Mouse (Mus musculus) gastrocnemius, postnatal 36 days (tissue): Measurements from ENCODE around the gene Epop. TPM values are rescaled to one million over a fixed set of nuclear protein-coding genes. Genes with fewer than 3 reads are reported as not detected.

Experiments
- DNase-seq, 2 experiments: peaks; one replicate each; pipeline ENCODE4 v3.0.0; 2022
- intact Hi-C: fragments of 180-260 bp; cut with DNase I; formaldehyde crosslinking; loops from one replicate; pipeline ENCODE4 v1.15.1; 2025
- total RNA-seq, 2 experiments: library from RNA; stranded (reverse); gene quantifications; 2 replicates each; pipeline ENCODE4 v1.2.3; 2021

Gene Epop
- total RNA-seq, 2 experiments from 2014 or later, result 0.91 to 1.2 TPM

DNA sequence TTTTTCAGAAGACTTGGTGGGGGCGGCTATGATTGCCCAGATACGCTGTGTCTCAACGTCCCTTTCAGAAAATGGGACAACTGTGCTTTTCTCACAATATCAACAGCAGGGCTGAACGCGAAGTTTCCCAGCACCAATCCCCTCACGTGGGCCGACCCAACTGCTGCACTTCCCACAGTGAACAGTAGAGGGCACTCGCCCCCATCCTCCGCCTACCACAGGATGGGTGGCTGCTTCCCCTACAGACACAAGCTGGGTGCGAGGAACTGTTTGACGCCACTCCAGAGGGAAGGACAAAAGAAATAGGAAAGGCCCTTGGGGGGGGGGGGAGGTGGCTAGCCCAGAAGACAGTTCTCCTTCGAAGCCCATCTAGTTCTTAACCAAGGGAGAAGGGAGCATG, 2.4 kb upstream of the Epop start:
- DNase-seq, result peak; percentile 56 to 79
- intact Hi-C loops, result no loop called here

DNA sequence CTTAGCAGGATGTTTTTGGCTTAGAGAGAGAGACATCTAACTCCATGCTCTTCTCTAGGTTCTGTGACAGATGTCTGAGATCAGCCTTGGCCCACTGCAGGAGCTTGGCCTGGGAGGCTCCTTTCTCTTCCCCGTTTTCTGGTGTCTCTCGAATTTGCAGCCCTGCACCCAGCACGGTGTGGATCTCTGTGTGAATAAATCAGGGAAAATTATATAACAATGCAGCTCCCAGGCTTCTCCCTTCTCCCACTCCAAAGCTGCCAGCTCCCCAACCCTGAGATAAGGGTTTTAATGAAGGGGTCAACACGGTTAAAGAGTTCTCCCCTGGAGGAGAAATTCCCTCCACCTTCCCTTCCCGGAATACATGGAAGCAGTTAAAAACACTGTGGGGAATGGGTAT, 2.0 kb upstream of the Epop start:
- intact Hi-C loops, result no loop called here
- no peak for DNase-seq

DNA sequence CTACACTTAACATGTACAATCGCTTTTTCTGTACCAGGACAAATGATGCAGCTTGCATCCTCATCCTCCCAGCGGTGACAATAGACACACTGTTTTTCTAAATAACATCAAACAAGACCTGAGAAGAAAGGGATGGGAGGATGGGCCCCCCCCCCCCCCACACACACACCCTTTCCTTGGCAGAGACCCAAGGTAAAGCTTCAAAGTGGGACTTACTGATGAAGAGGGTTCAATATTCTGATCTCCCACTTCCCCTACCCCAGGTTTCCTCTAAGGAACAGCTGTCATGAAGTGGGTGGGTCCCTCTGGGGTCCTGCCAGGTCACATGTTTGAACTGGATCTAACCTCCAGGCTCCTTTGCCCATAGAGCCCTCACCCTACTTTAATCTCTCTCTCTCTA, 1.5 kb upstream of the Epop start:
- intact Hi-C loops, result no loop called here
- no peak for DNase-seq

DNA sequence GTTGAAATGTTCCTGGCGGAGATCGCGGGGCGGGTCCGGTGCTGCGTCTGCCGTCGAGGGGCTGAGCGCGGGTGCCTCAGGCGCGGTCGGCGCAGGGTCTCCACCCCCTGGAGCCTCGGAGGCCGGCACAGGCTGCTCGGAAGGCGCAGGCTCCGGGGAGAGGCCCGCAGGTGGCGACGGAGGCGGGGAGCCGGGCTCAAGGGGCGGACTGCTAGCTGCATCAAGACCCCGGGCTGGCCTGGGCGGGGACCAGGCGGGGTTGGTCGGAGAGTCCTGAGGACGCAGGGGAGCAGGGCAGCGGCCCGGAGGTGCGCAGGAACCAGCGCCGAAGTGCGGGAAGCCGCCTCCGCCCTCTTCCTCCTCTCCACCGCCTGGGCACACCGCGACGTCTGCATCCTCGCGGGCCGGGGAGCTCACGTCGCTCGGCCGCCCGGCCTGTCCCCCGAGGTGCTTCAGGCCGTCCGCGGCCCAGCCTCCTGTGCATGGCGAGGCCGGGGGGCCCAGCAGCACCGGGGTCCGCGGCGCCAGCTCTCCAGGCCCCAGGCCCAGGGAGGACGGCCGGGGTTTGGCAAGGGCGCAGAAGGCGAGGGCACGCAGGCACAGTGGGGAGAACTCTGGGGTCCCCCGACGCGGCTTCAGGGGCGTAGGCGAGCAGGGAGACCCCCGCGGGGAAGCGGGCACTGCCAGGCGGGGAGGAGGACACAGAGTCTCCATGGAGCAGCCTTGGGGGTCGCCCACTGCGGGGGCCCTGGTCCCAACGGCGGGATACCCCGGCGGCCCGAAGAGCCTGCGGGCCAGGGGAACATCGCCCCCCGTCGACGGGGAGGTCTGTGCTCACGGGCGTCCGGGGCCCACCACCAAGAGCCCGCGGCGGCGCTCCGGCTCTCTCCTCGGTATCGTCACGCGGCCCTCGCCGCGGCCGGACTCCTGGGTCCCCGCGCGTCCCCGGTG, 659 bp downstream of the Epop start:
- intact Hi-C loops, result no loop called here
- DNase-seq, result peak in 1 of 2 experiments; percentile 17

DNA sequence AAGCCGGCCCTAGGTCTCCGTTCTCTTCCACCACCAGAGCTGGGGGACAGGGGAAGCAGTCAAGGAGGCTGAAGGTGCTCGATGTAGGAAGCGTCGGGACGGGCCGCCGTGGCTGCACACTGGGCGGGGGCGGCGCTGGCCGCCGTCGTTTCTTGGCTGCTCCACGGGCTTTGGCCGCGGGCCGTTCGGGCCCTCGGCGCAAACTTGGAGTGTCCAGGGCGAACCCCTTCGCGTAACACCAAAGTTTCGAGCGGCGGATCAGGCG, 1.3 kb downstream of the Epop start:
- intact Hi-C loops, result no loop called here
- DNase-seq, result no peak

DNA sequence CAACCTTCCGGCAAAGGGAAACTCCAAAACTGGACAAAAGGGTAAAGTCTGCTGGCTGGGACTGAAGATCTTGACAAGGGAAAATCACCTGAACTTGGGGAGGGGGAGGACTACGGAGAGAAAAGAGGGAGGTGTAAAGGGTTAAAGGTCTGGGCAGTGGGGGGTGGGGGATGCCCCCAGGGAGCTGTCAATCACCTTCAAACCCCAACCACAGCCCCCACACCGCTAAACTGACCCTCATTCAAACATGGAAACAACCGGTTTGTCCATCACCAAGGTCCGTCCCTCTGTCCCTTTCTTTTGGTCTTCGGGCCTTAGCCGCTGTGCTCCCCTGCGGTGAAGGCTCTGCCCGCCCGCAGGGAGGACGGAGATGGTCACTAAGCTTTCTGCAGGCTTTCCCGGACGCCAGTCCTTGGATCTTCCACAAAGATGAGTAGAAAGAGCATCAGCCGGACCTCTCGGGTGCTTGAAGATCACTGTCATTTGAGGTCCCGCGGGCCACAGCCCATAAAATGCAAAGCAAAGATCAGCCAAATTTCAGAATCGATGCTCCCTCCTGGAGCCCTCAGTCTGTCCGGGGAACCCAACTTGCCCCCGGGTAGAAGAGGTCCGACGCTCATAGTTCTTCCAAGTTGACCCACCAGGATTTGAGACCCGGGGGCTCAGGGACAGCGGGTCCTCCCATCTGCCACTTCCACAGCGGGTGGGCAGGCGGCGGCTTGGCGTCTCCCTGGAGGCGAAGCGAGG, 1.8 kb downstream of the Epop start:
- intact Hi-C loops, result no loop called here
- DNase-seq, result no peak

DNA sequence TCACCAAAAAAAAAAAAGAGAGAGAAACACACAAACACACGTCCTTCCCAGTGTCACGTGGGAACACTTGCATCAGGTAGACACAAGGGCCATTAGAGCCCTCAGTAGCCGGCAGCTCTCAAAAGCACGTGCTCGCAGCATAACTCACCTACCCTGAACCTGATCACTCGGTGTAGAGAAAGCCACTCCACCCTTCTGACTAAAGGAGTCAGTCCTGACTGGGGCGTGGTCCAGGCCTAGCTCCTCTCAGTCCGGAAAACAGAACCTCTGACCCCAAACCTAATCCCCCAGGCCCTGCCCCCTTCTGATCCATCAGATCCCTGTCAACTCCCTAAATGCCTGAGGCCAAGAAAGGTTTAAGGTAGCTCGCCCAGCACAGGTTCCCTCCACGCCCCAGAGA, 2.7 kb downstream of the Epop start:
- no peak for DNase-seq
- intact Hi-C loops, result no loop called here

DNA sequence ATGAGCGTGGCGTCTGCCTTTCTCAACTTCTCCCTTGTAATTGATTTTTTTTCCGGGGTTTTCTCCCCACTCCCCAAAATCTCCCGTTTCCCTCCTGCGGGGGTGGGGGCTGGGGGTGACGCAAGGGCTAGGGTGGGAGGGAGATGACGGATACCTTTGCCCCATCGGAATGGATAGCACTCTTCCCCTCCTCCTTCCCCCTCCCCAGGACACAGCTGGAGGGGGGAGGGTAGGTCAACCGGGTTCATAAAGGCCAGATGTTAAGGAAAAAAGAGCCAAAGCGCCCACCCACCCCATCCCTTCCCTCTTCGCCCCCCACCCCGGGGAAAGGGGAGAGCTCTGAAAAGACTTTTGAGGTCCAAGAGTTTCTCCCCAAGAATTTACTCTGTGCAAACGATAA, 3.1 kb downstream of the Epop start:
- intact Hi-C loops, result no loop called here
- no peak for DNase-seq

DNA sequence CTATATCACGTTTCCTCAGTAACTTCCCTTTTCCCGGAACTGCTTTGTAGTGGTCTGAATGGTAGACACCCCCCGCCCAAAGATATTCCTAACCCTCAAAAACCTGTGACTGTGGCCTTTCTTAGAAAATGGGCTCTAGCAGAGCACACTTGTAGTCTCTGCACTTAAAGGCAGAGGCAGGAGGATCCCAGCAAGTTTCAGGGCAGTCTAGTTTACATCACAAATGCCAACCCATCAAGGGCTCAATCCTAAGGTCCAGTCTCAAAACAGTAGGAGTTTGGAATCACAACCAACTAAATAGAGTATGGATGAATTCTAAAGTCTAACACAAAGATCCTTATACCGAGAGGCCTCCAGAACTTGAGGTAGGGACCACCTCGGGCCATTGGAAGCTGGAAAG, 4.0 kb downstream of the Epop start:
- intact Hi-C loops, result no loop called here
- no peak for DNase-seq

DNA sequence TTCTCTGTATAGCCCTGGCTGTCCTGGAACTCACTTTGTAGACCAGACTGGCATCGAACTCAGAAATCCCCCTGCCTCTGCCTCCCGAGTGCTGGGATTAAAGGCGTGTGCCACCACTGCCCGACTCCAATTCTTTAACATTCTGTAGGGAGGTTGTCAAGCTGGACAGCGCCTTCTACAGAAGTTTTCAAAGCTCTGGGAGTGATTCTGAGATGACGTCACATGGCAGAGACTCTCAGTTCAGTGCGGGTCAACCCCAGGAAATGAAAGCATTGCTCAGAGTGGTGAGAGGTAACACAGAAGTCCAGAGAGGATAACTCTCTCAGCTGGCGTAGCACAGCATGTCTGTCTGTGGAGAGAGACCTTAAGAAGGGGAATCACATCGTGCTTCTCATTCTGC, 6.3 kb downstream of the Epop start:
- intact Hi-C loops, result loop anchor here (1.0 to 5.0 kb wide), 2 partner anchors 46 to 135 kb away; partner anchors contain the start of gene Srcin1

DNA sequence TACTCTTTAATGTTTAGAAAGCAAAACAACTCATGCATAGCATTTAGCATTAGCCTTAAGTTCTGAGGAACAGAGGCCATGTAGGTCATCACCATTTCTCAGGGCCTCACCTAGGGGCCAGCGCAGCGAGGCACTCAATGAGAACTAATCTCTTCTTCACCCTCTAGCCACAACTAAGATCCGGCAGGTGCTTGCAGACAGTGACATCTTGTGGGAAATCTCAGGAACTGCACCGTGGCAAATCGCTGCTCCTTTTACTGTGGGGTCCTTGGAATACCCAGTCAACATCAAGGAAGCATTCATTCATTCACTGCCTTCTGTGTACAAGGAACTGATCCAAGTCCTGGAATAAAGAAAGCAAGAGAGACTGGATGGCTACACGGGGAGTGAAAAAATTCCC, 7.1 kb downstream of the Epop start:
- intact Hi-C loops, result loop anchor here (1.0 to 5.0 kb wide), 2 partner anchors 45 to 90 kb away; partner anchors contain the start of gene Srcin1
- peak; percentile 29 to 43 for DNase-seq

More for the DNA sequence above, 6.3 kb downstream of the Epop start:
- DNase-seq, result no peak

DNA sequence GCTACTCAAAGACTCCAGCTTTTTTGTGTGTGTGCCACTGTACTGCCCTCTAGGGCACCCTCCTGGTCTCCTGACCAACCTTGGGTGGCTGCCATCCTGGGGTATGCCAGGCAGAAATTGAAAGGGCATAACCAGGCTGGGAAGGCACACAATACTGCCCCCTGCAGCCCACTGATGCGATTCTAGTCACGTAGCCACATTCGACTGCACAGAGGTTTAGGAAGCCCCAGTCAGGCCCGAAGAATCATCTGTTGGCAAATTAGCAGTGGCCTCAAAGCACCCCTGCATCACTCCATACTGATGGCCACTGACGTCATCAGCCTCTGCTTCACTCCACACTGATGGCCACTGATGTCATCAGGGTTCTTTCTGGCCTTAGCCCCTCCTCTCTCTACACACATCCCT, 10.1 kb downstream of the Epop start:
- intact Hi-C loops, result no loop called here
- DNase-seq, result peak in 1 of 2 experiments; percentile 33

DNA sequence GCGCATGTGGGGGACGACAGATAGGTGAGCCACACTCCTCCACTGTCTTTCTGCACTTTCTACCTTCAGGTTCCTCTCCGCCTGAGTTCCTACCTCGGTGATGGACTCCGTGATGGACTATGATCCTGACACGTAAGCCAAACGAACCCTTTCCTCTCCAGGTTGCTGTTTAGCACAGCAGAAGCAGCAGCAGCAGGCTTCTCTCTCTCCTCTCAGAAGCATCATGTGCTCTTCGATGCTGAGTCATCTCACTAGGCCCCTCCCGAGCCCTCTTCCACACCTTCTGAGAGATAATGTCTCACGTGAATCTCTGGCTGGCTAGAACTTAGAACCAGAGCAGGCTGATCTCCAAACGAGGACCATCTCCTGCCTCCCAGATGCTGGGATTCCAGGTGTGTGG, 11.1 kb downstream of the Epop start:
- DNase-seq, result no peak
- intact Hi-C loops, result no loop called here

DNA sequence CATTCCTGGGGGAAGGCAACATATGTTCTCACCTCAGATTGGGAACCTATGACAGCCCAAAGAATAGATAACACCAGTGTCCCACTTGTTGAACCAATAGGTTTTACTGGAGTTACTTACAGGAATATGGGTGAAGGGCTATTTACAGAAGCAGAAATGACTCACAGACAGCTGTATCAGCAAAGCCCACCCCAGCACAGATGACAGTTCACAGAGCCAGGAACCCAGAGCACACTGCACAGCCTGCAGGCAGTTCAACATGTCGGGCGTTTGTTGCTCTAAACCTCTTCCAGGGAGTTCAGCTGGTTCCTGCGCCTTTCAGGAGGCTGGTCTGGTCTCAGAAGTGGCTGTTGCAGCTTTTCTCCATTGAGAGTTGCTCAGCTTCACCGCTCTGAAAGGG, 14.2 kb downstream of the Epop start:
- intact Hi-C loops, result no loop called here
- no peak for DNase-seq

DNA sequence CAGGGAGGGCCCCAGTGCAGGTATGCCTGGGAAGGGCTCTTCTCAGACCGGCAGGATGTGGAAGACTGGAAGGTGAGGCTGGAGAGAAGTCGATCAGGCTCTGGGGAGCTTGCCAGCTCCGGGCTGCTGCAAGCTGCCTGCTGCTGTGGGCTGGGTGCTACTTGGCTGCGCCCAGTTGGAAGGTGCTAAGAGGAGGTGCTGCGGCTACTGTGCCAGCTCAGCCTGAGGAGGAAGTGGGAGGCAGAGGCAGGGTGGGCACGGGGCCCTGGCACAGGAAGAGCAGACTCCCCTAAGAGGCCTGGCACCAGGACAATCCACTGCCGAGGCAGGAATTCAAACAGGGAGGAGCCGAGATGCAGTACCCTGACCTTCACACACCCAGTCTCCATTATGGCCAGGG, 18.4 kb downstream of the Epop start:
- intact Hi-C loops, result no loop called here
- no peak for DNase-seq

DNA sequence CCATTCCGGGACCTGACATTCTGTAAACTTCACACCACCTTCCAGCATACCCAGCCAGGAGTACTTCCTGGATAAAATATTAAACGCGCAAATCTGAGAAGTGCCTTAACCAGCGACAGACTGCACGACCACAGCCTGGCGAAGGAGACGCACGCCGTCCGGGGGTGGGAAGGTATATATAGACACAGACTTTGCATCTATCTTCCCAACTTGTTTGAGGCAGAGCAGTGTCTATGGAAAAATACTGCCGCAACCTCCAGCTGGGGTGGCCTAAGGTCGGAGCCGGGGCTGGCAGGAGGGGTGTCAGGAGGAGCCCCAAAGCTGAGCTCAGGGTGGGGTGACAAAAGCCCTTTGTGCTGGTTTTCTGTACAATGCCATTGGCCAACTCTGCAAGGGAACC, 19.8 kb downstream of the Epop start:
- intact Hi-C loops, result no loop called here
- no peak for DNase-seq

DNA sequence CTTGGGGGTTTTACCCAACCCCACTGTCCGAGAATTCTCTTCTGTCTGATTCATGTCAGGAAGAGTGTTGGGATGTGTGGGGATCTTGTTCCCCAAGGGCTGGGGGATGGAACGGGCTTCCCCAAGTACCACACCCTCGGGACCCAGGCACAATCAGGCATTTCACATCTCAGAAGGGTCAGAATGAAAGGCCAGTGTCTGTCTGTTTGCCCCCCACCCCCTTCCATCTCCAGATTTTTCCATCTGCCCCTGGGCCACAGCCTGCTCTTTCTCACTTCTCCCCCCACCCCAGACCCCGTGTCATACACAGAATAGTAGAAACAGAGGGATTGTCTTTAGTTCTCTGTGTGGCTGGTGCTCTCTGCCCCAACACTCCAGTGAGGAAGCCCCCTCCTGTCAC, 20.6 kb downstream of the Epop start:
- DNase-seq, result no peak
- intact Hi-C loops, result no loop called here

DNA sequence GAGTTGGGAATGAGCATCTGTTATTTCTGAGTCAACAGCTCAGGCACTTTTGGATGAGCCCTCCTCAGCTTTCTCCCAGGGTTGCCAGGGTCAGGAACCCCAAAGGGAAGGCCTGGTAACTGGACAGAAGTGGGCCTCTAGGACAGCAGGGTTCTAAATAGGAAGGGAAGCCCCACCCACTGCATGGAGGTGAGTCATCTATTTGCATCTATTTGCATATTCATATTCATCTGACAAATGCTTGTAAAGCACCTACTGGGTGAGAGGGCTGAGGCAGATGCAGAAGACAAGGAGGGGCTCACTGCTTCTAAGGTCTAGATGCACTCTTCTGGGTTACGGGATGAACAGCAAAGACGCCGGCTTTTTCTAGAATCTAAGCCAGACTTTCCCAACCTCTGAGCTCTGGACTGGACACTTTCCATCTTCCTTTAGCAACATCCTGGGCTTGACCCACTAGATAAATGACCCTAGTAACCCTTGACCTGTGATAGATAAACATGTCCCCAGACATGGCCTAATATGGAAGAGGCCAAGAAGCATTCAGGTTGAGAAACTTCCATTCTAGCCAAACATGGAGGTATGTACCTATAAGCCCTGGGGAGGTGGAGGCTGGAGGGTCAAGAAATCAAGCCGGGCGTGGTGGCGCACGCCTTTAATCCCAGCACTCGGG, 22.3 kb downstream of the Epop start:
- intact Hi-C loops, result no loop called here

DNA sequence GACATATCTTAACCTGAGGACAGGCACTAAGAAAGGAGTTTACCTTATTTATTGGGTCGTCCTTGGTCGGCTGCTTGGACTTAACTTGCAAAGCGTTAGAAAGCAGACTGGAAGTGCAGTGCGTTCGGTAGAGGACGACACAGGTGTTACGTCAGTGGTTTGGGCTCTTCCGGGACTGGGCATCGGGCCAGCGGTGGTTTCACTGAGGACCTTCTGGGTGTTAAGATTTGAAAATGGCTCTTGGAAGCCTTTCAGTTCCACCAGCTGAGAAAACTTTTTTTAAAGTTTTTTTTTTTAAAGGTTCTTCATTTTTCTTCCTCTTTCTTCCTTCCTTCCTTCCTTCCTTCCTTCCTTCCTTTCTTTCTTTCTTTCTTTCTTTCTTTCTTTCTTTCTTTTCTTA, 25.6 kb downstream of the Epop start:
- intact Hi-C loops, result no loop called here
- no peak for DNase-seq

More for the DNA sequence above, 22.3 kb downstream of the Epop start:
- DNase-seq, result no peak

DNA sequence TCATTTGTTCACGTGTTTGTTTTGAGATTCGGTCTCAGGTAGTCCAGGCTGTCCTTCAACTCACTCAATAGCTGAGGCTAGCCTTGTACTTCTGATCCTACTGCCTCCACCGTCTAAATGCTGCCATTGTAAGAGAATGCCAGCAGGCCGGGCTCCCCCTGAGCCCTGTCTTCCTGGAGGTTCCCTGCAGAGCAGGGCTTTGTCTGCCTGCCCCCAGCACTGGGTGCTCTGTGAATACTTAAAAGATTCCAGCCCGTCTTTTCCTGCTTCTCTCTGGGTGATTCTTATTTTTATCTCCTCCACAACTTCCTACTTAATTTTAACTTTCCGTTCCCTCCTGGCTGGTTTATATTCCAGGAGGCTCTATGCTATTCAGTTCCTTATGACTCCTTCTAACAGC, 27.3 kb downstream of the Epop start:
- intact Hi-C loops, result no loop called here
- DNase-seq, result no peak

DNA sequence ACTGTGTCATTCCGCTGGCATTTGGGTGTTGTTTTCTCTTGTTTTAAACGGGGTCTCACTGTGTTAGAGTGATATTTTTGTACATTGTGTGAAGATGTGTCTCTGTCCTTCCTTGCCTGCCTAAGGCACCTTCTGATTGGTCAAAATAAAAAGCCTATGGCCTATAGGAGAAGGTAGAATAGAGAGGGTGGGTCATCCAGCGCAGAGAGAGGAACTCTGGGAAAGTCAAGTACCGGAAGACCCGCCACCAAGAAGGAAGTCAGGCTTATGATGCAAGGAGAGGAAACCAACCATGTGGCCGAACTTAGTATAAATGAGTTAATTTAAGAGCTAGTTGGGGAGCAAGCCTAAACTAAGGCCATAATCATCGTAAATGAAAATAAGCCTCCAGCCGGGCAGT, 30.4 kb downstream of the Epop start:
- intact Hi-C loops, result no loop called here
- DNase-seq, result no peak
